Comparison of ENCODE assay signal across 8 mouse cellular contexts in the genomic region with DNA sequence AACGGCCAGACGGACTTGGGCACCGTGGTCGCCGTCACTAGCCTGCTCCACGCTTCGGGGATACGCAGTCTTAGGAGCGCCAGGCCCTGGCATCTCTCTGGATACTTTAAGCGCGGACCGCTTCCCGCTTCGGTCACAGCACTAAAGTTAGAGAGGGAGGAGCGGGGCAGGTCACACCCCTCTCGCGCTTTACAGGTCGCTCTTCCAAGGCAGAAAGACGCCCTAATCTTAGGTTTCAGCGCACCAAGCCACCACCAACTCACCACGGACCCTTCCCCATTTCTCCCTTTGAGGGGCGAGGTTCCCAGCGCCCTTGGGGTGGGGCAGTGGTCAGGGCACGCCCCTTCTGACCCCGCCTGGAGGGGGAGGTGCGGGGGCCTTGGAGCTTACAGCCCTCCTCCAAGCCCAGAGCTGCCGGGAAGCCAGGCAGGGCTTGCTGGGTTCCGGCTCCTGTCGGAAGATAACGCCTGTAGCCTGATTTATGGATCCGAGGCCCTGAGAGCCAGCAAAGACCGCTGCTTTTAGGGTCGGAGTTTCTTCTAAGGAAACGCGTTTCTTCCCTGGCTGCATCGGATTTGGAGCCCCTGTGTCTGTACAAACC. TPM values are rescaled to one million over a fixed set of nuclear protein-coding genes. Genes with fewer than 3 reads are reported as not detected.
DNase-seq lines count a peak whose midpoint lies in the region; ATAC-seq lines count a peak whose summit lies in the region.

No protein-coding gene starts in this region.

- peaks cover 35% of the 10 kb centered on the region for H3K4me1 ChIP-seq in lung, embryonic 15.5 days
- H3K4me1 ChIP-seq in liver, embryonic 13.5 days (replicated peaks) = peaks cover 28% of the 10 kb centered on the region
- H3K4me1 ChIP-seq in stomach, embryonic 15.5 days = peaks cover 44% of the 10 kb centered on the region

- no peak overlapping the region for H3K9ac ChIP-seq in lung, embryonic 15.5 days
- H3K9ac ChIP-seq in liver, embryonic 13.5 days = no peak overlapping the region
- no peak overlapping the region for H3K9ac ChIP-seq in stomach, embryonic 15.5 days

- DNase-seq in lung, postnatal 14 days = no peak
- peak; percentile 26 for DNase-seq in forelimb bud, embryonic 11.5 days (ENCODE audit: low read depth, low spot score)
- DNase-seq in liver, embryonic 13.5 days = no peak
- no peak for DNase-seq in frontal cortex, postnatal 25 days (ENCODE audit: low spot score in 2 of 2)
- DNase-seq in spleen, adult 12 weeks (ENCODE audit: low spot score) = no peak
- no peak for DNase-seq in right cerebral cortex, postnatal 10 days (ENCODE audit: low spot score in 2 of 2)

- H3K27ac ChIP-seq in lung, embryonic 15.5 days = no peak overlapping the region
- no peak overlapping the region for H3K27ac ChIP-seq in liver, embryonic 13.5 days
- H3K27ac ChIP-seq in stomach, embryonic 15.5 days = no peak overlapping the region

- no peak for ATAC-seq in lung, embryonic 15.5 days (ENCODE audit: borderline replicate concordance, extremely low read depth, low FRiP score, low TSS enrichment)
- no peak for ATAC-seq in liver, embryonic 13.5 days (ENCODE audit: low read depth)
- ATAC-seq in stomach, embryonic 15.5 days (ENCODE audit: insufficient read depth, low FRiP score, low read depth) = no peak

- peaks cover 100% of the 10 kb centered on the region for H3K27me3 ChIP-seq in lung, embryonic 15.5 days
- H3K27me3 ChIP-seq in liver, embryonic 13.5 days = peaks cover 100% of the 10 kb centered on the region
- H3K27me3 ChIP-seq in stomach, embryonic 15.5 days (replicated peaks) = peaks cover 97% of the 10 kb centered on the region

- H3K9me3 ChIP-seq in lung, embryonic 15.5 days = no peaks in the 10 kb centered on the region
- H3K9me3 ChIP-seq in liver, embryonic 13.5 days (replicated peaks) = no peaks in the 10 kb centered on the region
- no peaks in the 10 kb centered on the region for H3K9me3 ChIP-seq in stomach, embryonic 15.5 days

- WGBS in lung, embryonic 15.5 days = 3% methylated on average over 36 of the region's 36 CpGs
- 1% methylated on average over 36 of the region's 36 CpGs for WGBS in liver, embryonic 13.5 days (ENCODE audit: insufficient replicate concordance)
- 2% methylated on average over 36 of the region's 36 CpGs for WGBS in stomach, embryonic 15.5 days

- no peaks in the 10 kb centered on the region for H3K36me3 ChIP-seq in lung, embryonic 15.5 days
- no peaks in the 10 kb centered on the region for H3K36me3 ChIP-seq in liver, embryonic 13.5 days
- H3K36me3 ChIP-seq in stomach, embryonic 15.5 days = no peaks in the 10 kb centered on the region

- H3K4me2 ChIP-seq in lung, embryonic 15.5 days = peak overlapping the region; percentile 59
- peak overlapping the region; percentile 56 for H3K4me2 ChIP-seq in liver, embryonic 13.5 days
- peak overlapping the region; percentile 52 for H3K4me2 ChIP-seq in stomach, embryonic 15.5 days

- H3K4me3 ChIP-seq in lung, embryonic 15.5 days = peak overlapping the region; percentile 30
- peak overlapping the region; percentile 35 for H3K4me3 ChIP-seq in liver, embryonic 13.5 days (replicated peaks)
- H3K4me3 ChIP-seq in stomach, embryonic 15.5 days (replicated peaks) = peak overlapping the region; percentile 33

RNA-seq across cellular contexts. Expression of a gene that starts 3.8 kb away (rescaled TPM):
- 0.16 TPM in 1 of 2 replicates, not detected in the other for polyA plus RNA-seq in lung, embryonic 15.5 days (2015; fragmentation: Nextera tagmentation; extraction: Ambion mirVana)
- polyA plus RNA-seq in liver, embryonic 13.5 days (2015; fragmentation: Nextera tagmentation; extraction: Ambion mirVana) = 1.1 and 1.5 TPM in 2 replicates
- polyA plus RNA-seq in stomach, embryonic 15.5 days (2015; fragmentation: Nextera tagmentation; extraction: Ambion mirVana) = 0.28 and 0.31 TPM in 2 replicates
